ENCODE assay signal across 8 mouse cellular contexts in genomic region chr8:78003888-78004543, GRCm38 (mm10).
DNase-seq lines count a peak whose midpoint lies in the region; TF ChIP-seq lines count a peak whose summit lies in the region.

No protein-coding gene starts in this region.

- no peak overlapping the region for H3K4me3 ChIP-seq in kidney, adult 2 months (ENCODE audit: insufficient read depth, low read depth, low read length)

- intact Hi-C loops in left cerebral cortex, postnatal 4 days (cut with DNase I), result loop anchor here (2.0 kb wide), 1 partner anchor 373 kb away; no protein-coding TSS in a partner anchor

- H3K4me1 ChIP-seq in kidney, adult 2 months (ENCODE audit: control insufficient read depth, insufficient read depth, low read length), result no peaks in the 10 kb centered on the region

- WGBS in kidney, adult 2 months, result 14% methylated on average over 10 of the region's 10 CpGs

- no peak for TF ChIP-seq POLR2A in kidney, adult 2 months (IDR thresholded peaks at IDR 0.05; ENCODE audit: low read depth, low read length)

- peak; percentile 83 for TF ChIP-seq CTCF in kidney, adult 2 months (conservative IDR thresholded peaks at IDR 0.05; ENCODE audit: insufficient read depth, insufficient read length, low read depth, low read length)

- no peaks in the 10 kb centered on the region for H3K36me3 ChIP-seq in kidney, adult 2 months (ENCODE audit: control insufficient read depth, insufficient read depth, low read length)

- no peaks in the 10 kb centered on the region for H3K27me3 ChIP-seq in kidney, adult 2 months (replicated peaks; ENCODE audit: control insufficient read depth, insufficient read depth, low read length)

- peak; percentile 44 for DNase-seq in urinary bladder, postnatal 25 days (ENCODE audit: low spot score)
- DNase-seq in urinary bladder, adult 2 months (ENCODE audit: low spot score), result no peak
- DNase-seq in cerebellum, postnatal 25 days, result peak; percentile 48 to 69
- DNase-seq in gastrocnemius, postnatal 10 days, result peak; percentile 52
- DNase-seq in kidney, adult 2 months, result peak; percentile 69
- peak; percentile 59 for DNase-seq in left cerebral cortex, postnatal 4 days
- peak; percentile 66 for DNase-seq in naive thymus-derived CD4-positive, alpha-beta T cell, adult 2 months (ENCODE audit: low read depth)
- peak; percentile 20 to 69 for DNase-seq in spleen, postnatal 4 days (ENCODE audit: low spot score in 2 of 2)

- no peak overlapping the region for H3K27ac ChIP-seq in kidney, adult 2 months (ENCODE audit: insufficient read depth, low read depth, low read length)
